Mouse (Mus musculus) neutrophil, adult 65 days (primary cell): ENCODE data around the gene Eif2s3x. TPM values are rescaled to one million over a fixed set of nuclear protein-coding genes. Genes with fewer than 3 reads are reported as not detected.

ENCODE experiments used
- total RNA-seq: library from RNA; stranded (reverse); gene quantifications from 2 replicates; pipeline ENCODE4 v1.2.4, GENCODE M21; 2023

The Eif2s3x gene
- 53.5 and 56.0 TPM in 2 replicates for total RNA-seq

DNA sequence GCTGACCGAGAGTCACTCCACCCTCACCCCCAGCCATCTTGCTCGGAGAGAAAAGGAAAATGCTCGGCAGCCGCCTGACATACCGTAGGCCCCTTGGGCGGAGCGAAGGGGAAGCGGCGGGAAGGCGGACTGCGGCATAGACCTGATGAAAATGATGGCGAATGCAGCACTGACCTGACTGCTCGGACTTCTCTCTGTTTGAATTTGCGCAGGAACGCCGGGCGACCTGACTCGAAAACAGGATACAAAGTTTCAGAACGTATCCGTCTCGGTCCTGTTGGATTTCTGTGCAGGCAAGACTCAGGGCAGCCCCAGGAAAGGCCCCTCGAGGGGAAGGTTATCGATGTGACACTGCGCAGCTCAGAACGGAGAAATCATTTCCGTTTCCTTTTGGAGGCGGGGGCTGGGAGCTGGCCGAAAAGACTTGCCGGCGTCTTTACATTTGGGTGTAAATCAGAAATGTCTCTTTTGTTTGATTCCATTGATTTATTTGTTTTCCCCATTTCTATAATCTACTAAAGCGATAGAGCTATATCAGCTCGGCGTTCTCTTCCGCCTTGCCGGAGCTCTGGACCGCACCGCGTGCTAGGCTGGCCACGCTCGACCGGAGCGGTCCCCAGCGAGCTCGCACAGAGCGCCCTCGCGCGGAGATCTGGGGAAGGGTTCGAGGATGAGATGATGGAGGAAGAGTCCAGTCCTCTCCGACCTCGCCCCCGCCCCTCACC is at the start of gene Eif2s3x:
TSS of gene Eif2s3x (minus strand) at position 266 of the 725 bp plus-strand sequence.

DNA sequence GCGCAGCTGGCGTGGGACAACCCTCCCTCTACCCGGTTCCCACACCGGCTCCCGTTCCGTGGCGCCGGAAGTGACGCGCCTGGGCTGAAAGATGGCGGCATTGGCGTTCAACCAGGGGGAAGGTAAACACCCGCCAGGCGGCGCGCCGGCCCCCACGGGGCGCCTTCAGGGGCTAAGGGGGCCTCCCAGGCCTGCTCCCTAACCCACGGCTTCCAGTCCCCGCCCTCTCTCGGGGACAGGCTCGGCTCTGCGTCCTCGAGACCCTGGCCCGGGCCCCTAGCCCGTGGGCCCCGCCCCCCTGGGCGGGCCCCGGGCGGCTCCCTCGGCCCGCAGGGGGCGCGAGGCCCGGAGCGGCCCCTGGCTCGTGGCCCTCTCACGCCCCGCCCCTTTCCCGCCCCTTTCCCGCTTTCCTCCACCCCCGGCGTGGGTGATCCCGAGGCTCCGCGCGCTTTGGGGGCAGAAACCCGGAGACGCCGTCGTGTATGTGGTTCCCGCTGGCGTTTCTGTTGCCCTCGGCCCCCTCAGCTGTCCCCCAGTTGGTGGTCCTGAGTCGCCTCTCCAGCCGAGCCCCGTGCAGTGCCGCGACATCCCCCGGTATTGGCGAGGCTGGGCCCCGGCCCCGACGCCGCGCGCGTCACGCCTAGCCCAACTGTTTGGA is 22.0 kb upstream of the Eif2s3x start, which contains the start of gene Klhl15:
TSS of gene Klhl15 (plus strand) at position 68 of the 658 bp plus-strand sequence.

Other genes starting within 250 kb of the Eif2s3x start
- not detected in 2 replicates for gene AU015836, start 244.2 kb downstream of the Eif2s3x start, total RNA-seq
- gene Zfx, start 89.2 kb downstream of the Eif2s3x start, total RNA-seq: 37.5 and 55.2 TPM in 2 replicates
- gene Klhl15, start 21.7 kb upstream of the Eif2s3x start, total RNA-seq: 8.0 and 15.1 TPM in 2 replicates
- gene Fam90a1b, start 153.9 kb upstream of the Eif2s3x start, total RNA-seq: not detected in 2 replicates
- 2.5 and 5.1 TPM in 2 replicates for gene Apoo, start 154.3 kb upstream of the Eif2s3x start, total RNA-seq